ENCODE assay signal across 32 mouse cellular contexts in the genomic region with DNA sequence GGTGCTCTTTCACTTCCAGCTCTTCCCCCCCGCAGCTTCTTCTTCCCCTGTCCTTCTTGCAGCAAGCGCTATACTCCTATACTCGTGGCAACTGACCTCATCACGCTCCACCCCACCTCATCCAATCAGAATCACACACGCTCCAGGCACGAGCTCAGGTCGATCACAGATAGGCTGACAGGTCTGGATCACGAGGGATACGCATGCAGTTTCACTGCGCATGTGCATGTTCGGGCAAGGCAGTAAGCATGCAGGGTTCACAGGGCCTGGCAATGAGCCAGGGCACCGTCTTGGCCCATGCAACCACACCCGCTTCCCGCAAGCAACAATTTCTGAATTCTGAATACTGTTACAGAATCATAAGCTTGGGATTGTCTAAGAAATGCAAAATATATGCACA.
DNase-seq lines count a peak whose midpoint lies in the region; ATAC-seq lines count a peak whose summit lies in the region.
"Had no signal": no experiment of that assay in that cellular context is flagged by ENCODE, and none has a peak within 500 bp of the region (broad histone marks: within the 10 kb centered on the region; RNA-seq: fewer than 3 reads in every experiment).

No protein-coding gene starts in this region.

- H3K4me3 ChIP-seq in kidney, embryonic 15.5 days (replicated peaks), result no peak overlapping the region
- H3K4me3 ChIP-seq: embryonic facial prominence, embryonic 10.5 days; embryonic facial prominence, embryonic 13.5 days; erythroblast, embryonic 14.5 days; forebrain, embryonic 10.5 days; forebrain, embryonic 13.5 days; gastrocnemius, adult 2 months; heart, adult 2 months; heart, embryonic 10.5 days; heart, embryonic 13.5 days had no signal

- peak; percentile 2 for DNase-seq in right cerebral cortex, adult 18-20 months
- no peak for DNase-seq in right cerebral cortex, postnatal 36 days (ENCODE audit: low spot score in 2 of 2)
- DNase-seq in ES-CJ7 (ENCODE audit: low read depth, low spot score) (peak; percentile 97), R1 (ENCODE audit: low read depth, low spot score) (peak; percentile 98)
- DNase-seq in gastrocnemius, postnatal 4 days (ENCODE audit: low spot score in 2 of 2), result no peak
- no peak for DNase-seq in gastrocnemius, postnatal 36 days
- DNase-seq: adrenal gland, adult 2 months; adrenal gland, postnatal 14 days; cerebellum, adult 11-12 months; cerebellum, adult 8-10 months; cerebellum, postnatal 10 days; cerebellum, postnatal 36 days; embryo, embryonic 11 days; gastrocnemius, adult 2 months; gastrocnemius, postnatal 14 days; heart, adult 2 months; heart, postnatal 14 days; heart, postnatal 4 days had no signal

- H3K27me3 ChIP-seq in kidney, embryonic 15.5 days, result no peaks in the 10 kb centered on the region
- H3K27me3 ChIP-seq: embryonic facial prominence, embryonic 13.5 days; forebrain, embryonic 13.5 days; heart, embryonic 13.5 days had no signal

- H3K9ac ChIP-seq in kidney, embryonic 15.5 days, result no peak overlapping the region
- H3K9ac ChIP-seq: embryonic facial prominence, embryonic 13.5 days; forebrain, embryonic 13.5 days; heart, embryonic 13.5 days; hindbrain, embryonic 14.5 days had no signal

- ATAC-seq in kidney, embryonic 15.5 days (replicated peaks; ENCODE audit: low FRiP score), result no peak
- ATAC-seq: CD4-positive, CD25-positive, alpha-beta regulatory T cell, adult 4 months; forebrain, embryonic 13.5 days; forebrain, embryonic 16.5 days; hindbrain, postnatal 0 days; inflammation-experienced regulatory T-cells, adult 6 months; intestine, embryonic 16.5 days had no signal

- H3K4me1 ChIP-seq in kidney, embryonic 15.5 days, result no peaks in the 10 kb centered on the region
- H3K4me1 ChIP-seq: embryonic facial prominence, embryonic 10.5 days; embryonic facial prominence, embryonic 13.5 days; forebrain, embryonic 10.5 days; forebrain, embryonic 13.5 days; heart, embryonic 10.5 days; heart, embryonic 13.5 days had no signal

- H3K27ac ChIP-seq in kidney, embryonic 15.5 days, result no peak overlapping the region
- H3K27ac ChIP-seq: embryonic facial prominence, embryonic 10.5 days; embryonic facial prominence, embryonic 13.5 days; forebrain, embryonic 10.5 days; forebrain, embryonic 13.5 days; gastrocnemius, adult 2 months; heart, adult 2 months; heart, embryonic 10.5 days; heart, embryonic 13.5 days; hindbrain, embryonic 14.5 days; hindbrain, postnatal 0 days had no signal

- H3K9me3 ChIP-seq in kidney, embryonic 15.5 days (replicated peaks), result no peaks in the 10 kb centered on the region
- H3K9me3 ChIP-seq: embryonic facial prominence, embryonic 10.5 days; embryonic facial prominence, embryonic 13.5 days; forebrain, embryonic 10.5 days; forebrain, embryonic 13.5 days; heart, embryonic 10.5 days; heart, embryonic 13.5 days had no signal

- no peak overlapping the region for H3K4me2 ChIP-seq in kidney, embryonic 15.5 days
- H3K4me2 ChIP-seq: embryonic facial prominence, embryonic 13.5 days; forebrain, embryonic 13.5 days; heart, embryonic 13.5 days; hindbrain, embryonic 14.5 days had no signal

- 94% methylated on average over 14 of the region's 14 CpGs for WGBS in kidney, embryonic 15.5 days

- no peaks in the 10 kb centered on the region for H3K36me3 ChIP-seq in kidney, embryonic 15.5 days
- H3K36me3 ChIP-seq: embryonic facial prominence, embryonic 10.5 days; embryonic facial prominence, embryonic 13.5 days; forebrain, embryonic 10.5 days; heart, embryonic 10.5 days; heart, embryonic 13.5 days had no signal

- intact Hi-C loops in gastrocnemius, postnatal 36 days (cut with DNase I), result no loop called here

Comparison
In these comparisons a context has a peak if more than half of its experiments do, and no peak if none do; other contexts are left out.
1. DNase-seq: peak in right cerebral cortex, adult 18-20 months (single experiment), ES-CJ7 (single experiment) and R1 (single experiment); none in right cerebral cortex, postnatal 36 days (0 of 2), gastrocnemius, postnatal 4 days (0 of 2) and gastrocnemius, postnatal 36 days (0 of 2).